Mouse (Mus musculus) layer of hippocampus, adult 9-11 months (tissue): ENCODE data around the gene N4bp3.
"Not testable (repeated sequence)": the region's sequence is repeated elsewhere in the genome, so short reads cannot be mapped to it uniquely, and the experiment has no call there.

ENCODE experiments used
- DNase-seq: peaks from one replicate; pipeline ENCODE4 v3.0.0; 2022

The N4bp3 gene

DNA sequence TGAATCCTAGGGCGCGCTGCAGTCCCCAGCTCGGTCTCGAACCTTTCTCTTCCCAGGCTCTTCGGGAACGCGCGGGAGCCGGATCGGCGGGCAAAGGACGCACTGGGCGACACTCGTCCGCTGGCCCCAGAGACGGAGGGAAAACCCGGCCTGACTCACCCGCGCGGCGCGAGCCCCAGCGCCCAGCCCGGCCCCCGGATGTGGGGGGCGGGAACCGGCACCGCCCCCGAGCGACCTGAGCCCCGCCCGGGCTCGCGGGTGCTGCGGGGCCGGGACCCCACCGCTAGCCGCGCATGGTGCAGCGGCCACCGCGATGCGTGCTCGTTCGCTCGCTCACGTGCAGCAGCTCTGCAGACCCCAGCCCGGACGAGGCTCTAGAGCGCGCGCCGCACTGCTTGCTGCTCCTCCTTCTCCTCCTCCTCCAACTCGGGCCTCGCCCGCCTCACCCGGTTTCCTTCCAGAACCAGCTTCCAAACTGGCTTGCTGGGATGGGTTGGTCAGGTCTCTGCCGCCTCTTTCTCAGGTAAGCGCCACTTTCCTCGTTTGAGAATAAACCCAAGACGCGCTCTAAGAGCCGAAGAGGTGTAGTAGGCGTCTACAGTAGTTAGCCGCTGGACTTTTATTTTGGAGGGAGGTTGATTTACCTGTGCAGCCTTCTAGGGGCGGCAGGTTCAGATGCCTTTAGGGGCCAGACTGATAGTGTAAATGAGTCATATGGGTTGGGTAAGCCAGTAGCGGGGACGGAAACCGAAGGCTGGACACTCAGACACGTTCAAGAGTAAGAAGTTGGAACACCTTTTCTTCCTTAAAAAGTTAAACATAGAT lies at the start of gene N4bp3, which contains the start of gene D930048N14Rik:
TSS of gene N4bp3 (minus strand) at position 152 of the 825 bp plus-strand sequence.
TSS of gene D930048N14Rik (plus strand) at position 264 of the 825 bp plus-strand sequence.
- DNase-seq = no peak

DNA sequence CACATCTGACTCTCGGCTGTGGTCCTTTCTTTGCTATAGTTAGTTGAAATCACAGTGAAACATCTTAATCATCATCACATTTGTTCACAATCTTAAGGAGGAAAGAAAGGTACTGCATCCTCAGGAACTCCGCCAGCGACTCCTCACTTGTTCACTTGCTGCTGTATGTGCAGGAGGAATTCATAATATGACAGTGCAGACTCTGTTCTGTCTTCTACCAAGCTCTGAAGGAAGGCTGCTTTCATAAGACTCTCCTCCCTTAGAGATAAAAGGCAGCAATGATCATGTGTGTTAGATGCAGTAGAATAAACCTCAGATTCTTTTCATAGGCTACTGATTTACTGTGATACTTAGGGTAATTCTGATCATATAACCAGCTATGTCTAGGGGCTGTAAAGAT lies 44.3 kb upstream of the N4bp3 start:
- DNase-seq = no peak

DNA sequence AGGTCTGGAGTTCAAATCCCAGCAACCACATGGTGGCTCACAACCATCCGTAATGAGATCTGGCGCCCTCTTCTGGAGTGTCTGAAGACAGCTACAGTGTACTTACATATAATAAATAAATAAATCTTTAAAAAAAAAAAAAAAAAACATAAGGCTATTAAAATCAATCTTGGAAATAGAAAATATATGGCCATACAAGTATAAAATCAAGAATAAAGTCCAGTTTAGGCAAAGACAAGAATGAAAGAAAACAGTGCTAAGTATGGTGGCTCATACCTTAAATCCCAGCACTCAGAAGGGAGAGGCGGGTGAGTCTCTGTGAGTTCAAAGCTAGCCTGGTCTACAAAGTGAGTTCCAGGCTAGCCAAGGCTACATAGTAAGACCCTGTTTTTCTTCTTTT lies 40.0 kb upstream of the N4bp3 start:
- DNase-seq = not testable (repeated sequence)

DNA sequence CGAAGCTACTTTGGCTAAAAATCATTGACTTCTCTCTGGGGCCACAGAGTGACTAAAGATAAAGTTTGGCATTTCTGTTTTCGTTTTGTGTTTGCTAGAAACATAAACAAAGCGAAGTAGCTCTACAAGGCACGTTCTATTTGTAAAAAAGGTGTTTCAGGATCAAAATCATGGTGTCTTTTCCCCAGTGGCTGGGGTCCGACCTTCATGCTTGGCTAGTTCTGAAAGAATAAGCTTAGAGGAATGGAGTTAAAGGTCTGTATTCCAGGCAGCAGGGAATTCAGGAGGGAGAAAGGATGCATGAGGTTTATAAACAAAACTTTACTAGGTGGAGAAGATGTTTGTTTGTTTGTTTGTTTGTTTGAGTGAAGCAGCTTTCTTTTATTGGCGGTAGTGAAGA lies 38.7 kb upstream of the N4bp3 start:
- no peak for DNase-seq

DNA sequence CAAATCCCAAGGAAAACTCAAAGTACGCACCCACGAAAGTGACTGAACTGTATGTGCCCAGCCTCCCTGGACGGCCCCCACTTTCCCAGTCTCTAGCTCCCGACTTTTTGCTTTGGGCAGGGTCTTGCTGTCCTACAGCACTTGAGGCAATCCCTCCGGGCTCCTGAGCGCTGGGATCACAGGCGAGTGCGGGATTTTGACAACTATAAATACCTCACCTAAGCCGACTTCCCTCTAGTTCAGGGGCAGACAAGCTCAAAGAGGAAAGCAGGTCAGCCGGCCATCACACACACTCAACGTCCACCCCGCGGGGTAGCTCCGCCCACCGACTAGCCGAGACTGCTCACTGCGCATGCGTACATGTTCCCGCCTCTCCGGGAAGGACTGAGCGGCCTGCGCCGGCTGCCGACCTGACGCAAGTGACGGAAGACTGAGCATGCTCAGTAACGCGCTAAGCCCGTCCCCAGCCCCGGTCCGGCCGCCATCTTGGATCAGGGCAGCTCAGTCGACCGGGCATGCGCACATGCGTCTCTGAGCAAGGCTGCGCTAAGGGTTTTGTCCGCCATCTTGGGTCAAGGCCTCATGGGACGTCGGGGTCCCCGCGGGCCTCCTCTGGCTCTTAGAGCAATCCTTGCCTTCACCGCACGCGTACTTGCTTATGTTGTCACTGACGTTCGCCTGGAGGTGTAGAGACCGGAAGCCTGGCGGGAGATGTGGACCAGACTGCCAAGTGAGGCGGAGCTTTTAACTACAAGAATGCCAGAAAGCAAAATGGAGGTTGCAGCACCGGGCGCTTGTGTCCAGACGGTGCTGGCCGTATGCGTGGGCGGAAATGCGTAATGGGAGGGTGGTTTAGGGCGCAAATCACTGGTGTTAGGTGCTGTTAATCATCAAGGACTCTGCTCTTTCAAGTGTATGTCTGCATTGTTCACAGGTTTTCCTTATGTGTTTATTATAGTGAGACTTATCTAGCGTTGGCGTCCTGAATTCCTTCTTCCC lies 38.0 kb upstream of the N4bp3 start, which contains the start of gene 0610009B22Rik:
TSS of gene 0610009B22Rik (minus strand) at position 545 of the 999 bp plus-strand sequence.
- peak; percentile 99 for DNase-seq

DNA sequence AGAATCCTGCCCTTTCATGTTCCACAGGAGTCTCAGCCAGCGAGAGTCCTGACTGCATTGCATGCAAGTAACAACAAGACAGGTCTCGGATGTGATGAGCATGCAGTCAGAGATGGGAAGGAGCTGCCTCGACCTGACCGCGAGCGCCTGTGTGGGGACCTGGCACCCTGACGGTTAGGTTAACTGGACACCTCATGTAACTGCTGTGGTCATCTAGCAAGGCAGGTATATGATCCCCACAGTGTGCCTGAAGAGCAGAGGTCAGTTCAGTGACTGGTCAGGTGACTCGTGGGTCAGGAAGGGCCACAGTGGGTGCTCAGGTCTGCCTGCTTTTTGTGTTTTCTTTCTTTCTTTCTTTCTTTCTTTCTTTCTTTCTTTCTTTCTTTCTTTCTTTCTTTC lies 31.3 kb upstream of the N4bp3 start:
- no peak for DNase-seq

DNA sequence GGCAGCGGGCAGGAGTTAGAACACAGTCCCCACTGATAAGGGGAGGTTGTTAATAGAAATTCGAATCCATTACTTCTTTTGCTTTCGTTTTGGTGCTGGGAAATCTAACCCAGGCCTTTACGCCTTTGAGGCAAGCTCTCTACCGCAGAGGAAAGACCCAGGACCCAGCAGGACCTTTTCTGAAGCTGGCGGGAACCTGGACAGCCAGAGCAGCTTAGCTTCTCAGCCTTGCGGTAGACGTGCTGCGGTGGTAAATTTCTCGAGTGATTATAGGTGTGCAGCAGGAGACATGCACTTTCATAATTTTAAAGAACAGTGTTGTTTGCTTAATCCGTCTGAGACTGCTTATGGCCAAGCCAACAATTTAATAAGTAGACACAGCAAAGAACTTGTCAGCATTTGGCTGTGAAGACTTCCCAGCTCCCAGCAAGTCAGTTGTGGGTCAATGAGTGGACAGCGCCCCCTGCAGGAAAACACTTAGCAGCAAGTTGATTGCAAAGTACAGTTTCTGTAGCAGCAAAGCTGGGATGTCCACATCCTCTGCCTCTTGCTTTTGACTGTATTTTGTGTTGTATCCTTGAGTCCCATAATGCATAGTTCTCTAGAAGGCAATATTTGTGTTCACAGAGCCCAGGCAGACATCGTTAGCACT lies 30.8 kb upstream of the N4bp3 start:
- DNase-seq = peak; percentile 75

DNA sequence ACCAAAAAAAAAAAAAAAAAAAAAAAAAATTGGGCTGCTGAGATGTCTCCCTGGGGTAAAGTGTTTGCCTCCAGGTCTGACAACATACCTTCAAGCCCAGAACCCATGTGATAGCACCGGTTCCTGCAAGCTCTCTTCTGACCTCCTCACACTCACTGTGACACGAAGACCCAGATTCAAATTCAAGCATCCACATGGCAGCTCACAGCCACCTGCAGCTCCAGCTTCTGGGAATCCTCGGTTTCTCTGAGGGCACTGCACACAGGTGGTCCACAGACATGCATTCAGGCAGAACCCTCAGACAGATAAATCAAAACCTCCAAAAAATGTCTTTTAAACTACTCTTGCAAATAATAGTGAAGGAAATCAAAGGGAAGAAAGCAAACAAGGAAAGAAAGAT lies 28.8 kb upstream of the N4bp3 start:
- no peak for DNase-seq

DNA sequence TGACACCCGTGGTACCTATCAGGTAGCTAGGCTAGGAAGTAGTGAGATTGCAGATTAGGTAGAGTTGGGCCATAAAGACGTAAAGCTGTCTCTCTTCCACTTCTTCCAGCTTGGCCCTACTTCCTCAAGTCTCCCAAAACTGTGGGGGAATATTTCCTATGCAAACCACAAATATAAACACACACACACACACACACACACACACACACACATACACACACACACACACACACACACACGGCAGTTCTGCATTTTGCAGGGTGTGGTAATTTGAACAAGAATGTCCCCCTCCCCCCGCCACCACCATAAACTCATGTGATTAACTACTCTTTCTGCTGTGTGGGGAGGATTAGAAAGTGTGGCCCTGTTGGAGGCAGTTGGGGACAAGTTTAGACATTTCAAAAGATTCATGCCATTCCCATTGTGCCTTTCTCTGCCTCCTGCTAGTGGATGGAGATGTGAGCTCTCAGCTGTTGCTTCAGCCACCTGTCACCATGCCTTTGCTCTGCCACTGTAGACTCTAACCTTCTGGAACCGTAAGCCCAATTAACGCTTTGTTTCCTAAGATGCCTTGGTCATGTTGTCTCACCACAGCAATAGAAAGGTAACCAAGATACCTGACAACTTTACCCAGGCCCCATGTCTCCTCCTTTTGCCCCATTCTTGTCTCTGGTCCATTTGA lies 27.2 kb upstream of the N4bp3 start:
- no peak for DNase-seq

DNA sequence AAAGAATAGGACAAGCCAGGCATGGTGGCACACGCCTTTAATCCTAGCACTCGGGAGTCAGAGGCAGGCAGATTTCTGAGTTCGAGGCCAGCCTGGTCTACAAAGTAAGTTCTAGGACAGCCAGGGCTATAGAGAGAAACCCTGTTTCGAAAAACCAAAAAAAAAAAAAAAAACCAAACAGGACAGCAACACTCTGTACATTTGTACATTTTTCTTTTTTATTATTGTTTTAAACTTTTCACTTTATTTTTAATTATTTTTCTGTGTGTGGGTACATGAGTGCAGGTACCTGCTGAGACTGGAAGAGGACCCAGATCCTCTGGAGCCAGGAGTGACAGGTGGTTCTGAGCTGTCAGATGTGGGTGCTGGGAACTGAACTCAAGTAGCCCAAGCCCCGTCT lies 24.7 kb upstream of the N4bp3 start:
- no peak for DNase-seq

DNA sequence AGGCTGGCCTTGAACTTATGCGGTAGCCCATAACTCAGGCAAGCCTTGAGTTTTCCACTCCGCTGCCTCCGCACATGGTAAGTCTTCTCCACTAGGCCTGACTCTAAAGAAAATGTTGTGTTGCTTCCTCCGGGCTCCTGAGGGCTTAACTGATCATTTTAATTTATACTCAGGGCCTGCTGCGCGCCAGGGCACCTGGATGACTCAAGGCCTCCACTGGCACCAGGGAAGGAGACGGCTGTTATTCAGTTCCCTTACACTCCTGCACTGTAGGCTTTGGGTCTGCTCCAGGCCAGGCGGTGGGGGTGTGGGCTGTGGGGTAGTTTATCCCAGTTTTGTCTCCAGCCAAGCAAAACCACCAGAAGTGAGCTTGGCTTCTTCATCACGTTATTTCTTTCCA lies 22.6 kb upstream of the N4bp3 start:
- no peak for DNase-seq

DNA sequence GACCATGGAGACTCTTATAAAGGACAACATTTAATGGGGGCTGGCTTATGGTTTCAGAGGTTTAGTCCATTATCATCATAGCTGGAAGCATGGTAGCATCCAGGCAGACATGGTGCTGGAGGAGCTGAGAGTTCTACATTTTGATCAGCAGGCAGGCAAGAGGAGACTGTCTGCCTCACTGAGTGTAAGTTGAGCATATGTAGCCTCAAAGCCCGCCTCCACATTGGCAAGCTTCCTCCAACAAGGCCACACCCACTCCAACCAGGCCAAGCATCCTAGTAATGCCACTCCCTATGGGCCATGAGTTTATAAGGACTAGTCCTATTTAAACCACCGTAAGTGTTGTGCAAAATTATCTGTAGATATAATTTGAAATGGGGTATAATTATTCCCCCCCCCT lies 20.7 kb upstream of the N4bp3 start:
- no peak for DNase-seq

DNA sequence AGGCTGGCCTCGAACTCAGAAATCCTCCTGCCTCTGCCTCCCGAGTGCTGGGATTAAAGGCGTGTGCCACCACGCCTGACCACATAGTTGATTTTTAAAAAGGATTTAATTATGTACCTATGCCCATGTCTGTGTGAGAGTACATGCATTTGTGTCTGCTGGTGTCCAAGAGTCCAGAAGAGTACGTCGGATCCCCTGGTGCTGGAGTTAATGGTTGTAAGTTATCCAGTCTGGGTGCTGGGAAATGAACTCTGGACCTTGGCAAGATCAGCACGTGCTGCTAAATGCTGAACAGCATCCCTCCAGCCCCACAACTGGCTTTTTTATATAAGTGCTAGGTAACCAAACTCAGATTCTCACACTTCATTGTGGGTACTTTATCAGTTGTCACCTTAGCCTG lies 20.2 kb upstream of the N4bp3 start:
- no peak for DNase-seq

DNA sequence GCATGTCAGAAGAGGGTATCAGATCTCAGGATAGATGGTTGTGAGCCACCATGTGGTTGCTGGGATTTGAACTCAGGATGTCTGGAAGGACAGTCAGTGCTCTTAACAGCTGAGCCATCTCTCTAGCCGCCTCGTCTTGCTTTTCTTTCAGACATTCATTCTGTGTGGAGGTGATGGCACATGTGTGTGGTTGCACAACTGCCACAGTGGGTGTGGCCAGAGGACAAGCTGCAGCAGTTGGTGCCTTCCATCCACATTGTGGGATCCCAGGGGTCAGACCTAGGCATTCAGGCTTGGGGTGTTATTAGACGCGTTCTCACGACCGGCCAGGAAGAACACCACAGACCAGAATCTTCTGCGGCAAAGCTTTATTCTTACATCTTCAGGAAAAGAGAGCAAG lies 14.1 kb upstream of the N4bp3 start:
- DNase-seq = not testable (repeated sequence)

DNA sequence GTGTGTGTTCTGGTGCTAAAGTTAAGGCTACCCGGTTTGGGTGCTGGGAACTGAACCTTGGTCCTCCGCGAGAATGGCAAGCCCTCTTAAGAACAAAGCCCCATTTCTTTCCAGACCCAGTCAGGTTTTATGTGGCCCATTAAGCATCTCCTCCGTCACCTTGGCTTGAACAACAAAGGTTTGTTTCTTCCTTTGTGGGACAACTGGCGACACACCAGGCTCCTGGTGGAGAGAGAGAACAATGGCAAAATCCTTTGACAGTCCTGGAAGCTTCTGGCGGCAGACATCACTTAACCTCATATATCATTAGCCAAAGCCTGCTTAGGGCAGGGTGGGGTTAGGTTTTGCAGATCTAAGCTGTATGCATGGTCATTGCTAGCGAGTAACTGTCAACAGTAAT lies 12.0 kb upstream of the N4bp3 start:
- no peak for DNase-seq

DNA sequence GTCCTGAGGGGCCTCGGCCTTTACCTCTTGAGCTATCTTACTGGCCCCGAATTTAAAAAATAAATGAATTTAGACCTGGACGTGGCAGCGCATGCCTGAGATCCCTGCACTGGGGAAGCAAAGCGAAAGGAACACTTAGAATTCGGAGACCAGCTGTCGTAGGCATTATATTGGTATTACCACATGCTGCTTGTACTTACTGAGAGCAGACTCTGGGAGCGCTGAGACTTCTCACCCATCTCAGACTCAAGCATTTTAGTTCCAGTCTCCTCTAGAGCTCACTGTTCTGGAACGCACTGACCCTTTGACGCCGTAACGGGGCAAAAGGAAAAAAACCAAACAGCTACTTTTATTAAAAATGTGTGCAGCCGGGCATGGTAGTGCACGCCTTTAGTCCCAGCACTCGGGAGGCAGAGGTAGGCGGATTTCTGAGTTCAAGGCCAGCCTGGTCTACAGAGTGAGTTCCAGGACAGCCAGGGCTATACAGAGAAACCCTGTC lies 11.3 kb upstream of the N4bp3 start:
- no peak for DNase-seq

DNA sequence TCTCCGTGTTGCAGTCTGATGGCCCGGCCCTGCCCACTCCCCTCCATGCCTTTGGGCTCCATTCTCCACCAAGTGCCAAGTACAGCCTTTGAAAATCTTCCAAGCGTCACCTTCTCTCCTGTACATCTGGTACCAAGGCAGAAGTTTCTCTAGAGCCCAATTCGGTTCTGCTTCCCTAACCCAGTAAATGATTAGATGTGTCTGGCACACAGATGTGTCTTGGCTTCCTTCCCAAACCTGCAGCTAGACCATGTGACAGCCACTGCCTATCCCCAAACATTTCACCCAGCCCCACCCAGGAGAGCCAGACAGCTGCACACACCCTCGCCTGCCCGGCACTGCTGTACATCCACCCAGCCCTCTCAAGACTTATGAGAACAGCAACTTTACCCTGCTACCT lies 8.1 kb upstream of the N4bp3 start:
- no peak for DNase-seq

DNA sequence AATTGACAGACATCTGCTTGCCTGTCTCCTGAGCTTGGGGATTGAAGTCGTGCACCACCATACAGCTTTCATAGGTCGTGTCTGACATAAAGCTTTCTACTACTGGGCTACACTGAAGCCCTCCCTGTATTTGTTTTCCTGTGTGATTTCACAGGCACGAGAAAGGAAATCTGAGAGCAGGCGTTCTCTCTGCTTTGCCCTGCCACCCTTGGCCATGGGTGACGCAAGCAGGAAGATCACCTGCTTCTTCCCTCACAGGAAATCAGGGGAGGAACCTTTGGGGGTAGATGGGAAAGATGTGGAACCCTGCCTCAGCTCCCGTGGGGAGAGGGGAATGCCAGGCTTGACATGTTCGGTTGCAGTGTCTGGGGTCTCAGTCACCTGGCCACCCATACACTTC lies 7.6 kb upstream of the N4bp3 start:
- no peak for DNase-seq

DNA sequence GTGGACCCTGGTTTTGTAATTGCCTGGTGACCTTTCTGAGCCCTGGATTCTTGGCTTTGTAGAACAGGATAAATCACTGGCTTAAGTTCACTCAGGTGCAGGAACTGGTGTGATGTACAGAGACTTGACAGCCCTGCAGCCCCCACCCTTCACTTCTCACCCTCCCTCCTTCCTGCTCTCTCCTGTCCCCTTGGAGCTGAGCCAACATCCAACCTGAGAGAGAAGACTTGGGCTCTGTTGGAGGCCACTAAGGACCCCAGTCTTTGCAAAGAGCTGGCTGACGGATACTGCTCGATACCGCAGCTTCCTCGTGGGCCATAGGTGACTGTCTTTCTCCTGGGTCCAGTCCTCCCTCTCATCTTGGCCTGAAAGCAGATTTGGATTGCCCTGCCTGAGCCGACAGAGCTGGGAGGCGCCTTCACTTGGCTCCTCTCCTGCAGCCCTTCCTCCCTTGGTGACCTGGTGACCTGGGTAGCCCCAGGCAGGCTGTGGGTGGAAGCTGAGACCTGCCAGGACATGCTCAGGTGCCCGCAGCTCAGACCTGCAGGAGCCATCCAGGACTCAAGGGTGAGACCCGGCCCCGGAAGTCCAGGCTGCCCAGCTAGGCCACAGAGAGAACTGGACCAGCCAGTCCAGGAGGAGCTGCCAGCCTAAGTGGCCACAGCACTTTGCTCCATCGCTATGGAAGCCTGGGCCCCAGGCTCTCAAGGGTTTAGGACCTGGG lies 6.3 kb upstream of the N4bp3 start:
- no peak for DNase-seq

DNA sequence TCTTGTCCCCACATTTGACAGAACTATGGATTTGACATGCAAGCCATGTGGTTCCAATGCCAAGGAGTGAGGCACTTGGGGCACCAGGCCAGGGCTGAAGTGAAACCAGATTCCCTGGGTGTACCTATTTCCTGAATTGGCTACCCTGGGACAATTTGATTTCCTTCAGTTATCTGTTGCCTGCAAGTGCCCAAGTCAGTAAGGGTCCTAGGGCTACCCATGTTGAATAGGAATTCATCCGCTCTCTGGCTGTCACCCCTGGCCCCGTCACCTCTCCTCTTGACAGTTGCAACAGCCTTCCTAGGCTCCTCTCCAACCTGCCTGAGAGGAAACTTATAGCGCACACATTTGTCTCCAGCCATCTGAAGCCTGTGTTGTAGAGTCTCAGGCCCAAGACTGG lies 4.2 kb upstream of the N4bp3 start:
- no peak for DNase-seq

DNA sequence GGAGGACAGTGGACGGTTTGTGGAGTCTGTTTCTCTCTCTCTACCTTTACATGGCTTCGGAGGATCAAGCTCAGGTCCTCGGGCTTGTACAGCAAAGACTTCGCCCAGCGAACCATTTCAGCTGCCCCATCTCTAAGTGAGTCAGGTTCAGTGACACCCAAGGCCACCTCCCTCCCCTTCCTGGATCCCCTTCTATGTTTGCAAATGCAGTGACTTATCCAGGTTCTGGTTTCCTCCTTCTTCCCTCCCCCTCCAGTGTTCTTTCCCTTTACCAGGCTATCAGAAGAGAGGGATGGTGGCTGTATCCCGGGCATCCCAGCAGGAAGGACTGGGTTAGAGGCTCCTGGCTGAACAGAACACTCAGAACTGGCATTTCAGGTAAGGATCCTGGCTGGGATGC lies 3.1 kb upstream of the N4bp3 start:
- no peak for DNase-seq
